ENCODE assay signal across 8 mouse cellular contexts in the genomic region with DNA sequence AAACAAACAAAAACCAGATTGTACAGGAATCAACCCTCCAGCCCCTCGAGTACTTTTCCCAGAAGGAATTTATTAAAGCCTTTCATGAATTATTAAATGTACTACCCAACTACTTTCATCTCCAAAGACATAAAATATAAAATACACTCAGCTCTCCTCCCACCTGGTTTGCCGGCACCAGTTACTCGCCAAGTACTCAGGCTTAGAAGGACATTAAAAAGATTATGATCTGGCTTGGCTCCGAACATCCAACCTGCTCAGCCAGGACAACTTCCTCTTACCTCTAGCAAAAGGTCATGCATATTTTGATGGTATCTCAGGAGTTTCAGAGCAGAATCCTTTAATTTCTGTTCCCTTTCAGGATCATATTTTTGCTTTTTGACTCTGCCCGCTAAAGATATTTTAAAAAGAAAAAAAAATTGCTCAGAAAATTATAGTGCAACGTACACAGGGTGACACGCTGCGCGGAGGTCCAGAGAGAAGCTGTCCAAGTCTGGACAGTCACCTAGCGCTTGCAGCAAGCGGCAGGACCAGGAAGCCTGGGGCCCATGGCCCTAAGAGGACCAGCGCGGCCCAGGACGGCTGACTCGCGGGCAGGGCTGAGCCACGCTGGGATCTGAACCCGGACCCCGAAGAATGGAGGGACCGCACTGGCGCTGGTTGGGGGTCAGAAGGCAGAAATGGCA. TPM values are rescaled to one million over a fixed set of nuclear protein-coding genes. Genes with fewer than 3 reads are reported as not detected.
A peak's percentile ranks its signal among the peaks of the same experiment; 100 is the strongest.
DNase-seq lines count a peak whose midpoint lies in the region; ATAC-seq and TF ChIP-seq lines count a peak whose summit lies in the region.

No protein-coding gene starts in this region.

- H3K27ac ChIP-seq in embryonic facial prominence, embryonic 15.5 days (replicated peaks), result no peak overlapping the region
- no peak overlapping the region for H3K27ac ChIP-seq in intestine, embryonic 16.5 days (ENCODE audit: low read length)
- H3K27ac ChIP-seq in neural tube, embryonic 12.5 days, result no peak overlapping the region

- TF ChIP-seq CTCF in lung, adult 2 months (IDR thresholded peaks at IDR 0.05; ENCODE audit: insufficient read depth, low read length), result no peak

- TF ChIP-seq POLR2A in lung, adult 2 months (IDR thresholded peaks at IDR 0.05; ENCODE audit: borderline replicate concordance, extremely low read depth, low read depth, low read length), result no peak

- WGBS in lung, adult 2 months, result 4% methylated on average over 21 of the region's 21 CpGs
- WGBS in embryonic facial prominence, embryonic 15.5 days, result 2% methylated on average over 21 of the region's 21 CpGs
- WGBS in intestine, embryonic 16.5 days, result 5% methylated on average over 21 of the region's 21 CpGs
- WGBS in neural tube, embryonic 12.5 days, result 9% methylated on average over 21 of the region's 21 CpGs

- DNase-seq in lung, adult 2 months, result no peak
- no peak for DNase-seq in lung, postnatal 25 days (ENCODE audit: low spot score)
- no peak for DNase-seq in right cerebral cortex, adult 2 months (ENCODE audit: low spot score in 2 of 2)
- DNase-seq in left cerebral cortex, adult 8-10 months (ENCODE audit: low spot score in 2 of 2), result no peak
- no peak for DNase-seq in left cerebral cortex, postnatal 36 days (ENCODE audit: low spot score in 2 of 2)

- no peak; the same call in none of the 2 replicates for ATAC-seq in embryonic facial prominence, embryonic 15.5 days (ENCODE audit: insufficient number of reproducible peaks, low FRiP score, low TSS enrichment, low read depth)
- peak; percentile 91 for ATAC-seq in intestine, embryonic 16.5 days
- ATAC-seq in neural tube, embryonic 12.5 days (ENCODE audit: low FRiP score, low read depth), result peak; percentile 76

- no peaks in the 10 kb centered on the region for H3K9me3 ChIP-seq in embryonic facial prominence, embryonic 15.5 days (replicated peaks)
- no peaks in the 10 kb centered on the region for H3K9me3 ChIP-seq in intestine, embryonic 16.5 days (ENCODE audit: control insufficient read depth, low read length)
- H3K9me3 ChIP-seq in neural tube, embryonic 12.5 days, result no peaks in the 10 kb centered on the region

- intact Hi-C loops in left cerebral cortex, postnatal 36 days (cut with DNase I), result loop anchor here (2.0 kb wide), 1 partner anchor 35 kb away; no protein-coding TSS in a partner anchor

- H3K36me3 ChIP-seq in embryonic facial prominence, embryonic 15.5 days, result no peaks in the 10 kb centered on the region
- H3K36me3 ChIP-seq in intestine, embryonic 16.5 days (ENCODE audit: control insufficient read depth, insufficient read depth, low read length), result no peaks in the 10 kb centered on the region
- no peaks in the 10 kb centered on the region for H3K36me3 ChIP-seq in neural tube, embryonic 12.5 days

- peak overlapping the region; percentile 28 for H3K9ac ChIP-seq in embryonic facial prominence, embryonic 15.5 days
- peak overlapping the region; percentile 75 for H3K9ac ChIP-seq in intestine, embryonic 16.5 days (ENCODE audit: low read depth, low read length)
- peak overlapping the region; percentile 64 for H3K9ac ChIP-seq in neural tube, embryonic 12.5 days

- peak overlapping the region; percentile 85 for H3K4me2 ChIP-seq in embryonic facial prominence, embryonic 15.5 days (replicated peaks)
- peak overlapping the region; percentile 82 for H3K4me2 ChIP-seq in intestine, embryonic 16.5 days (ENCODE audit: low read depth, low read length)
- peak overlapping the region; percentile 80 for H3K4me2 ChIP-seq in neural tube, embryonic 12.5 days (replicated peaks)

- peak overlapping the region; percentile 58 for H3K4me3 ChIP-seq in lung, adult 2 months (replicated peaks; ENCODE audit: extremely low read depth, low read depth, low read length)
- peak overlapping the region; percentile 53 for H3K4me3 ChIP-seq in embryonic facial prominence, embryonic 15.5 days (replicated peaks)
- H3K4me3 ChIP-seq in intestine, embryonic 16.5 days (ENCODE audit: low read length), result peak overlapping the region; percentile 76
- H3K4me3 ChIP-seq in neural tube, embryonic 12.5 days, result peak overlapping the region; percentile 57

- no peaks in the 10 kb centered on the region for H3K4me1 ChIP-seq in lung, adult 2 months (ENCODE audit: control insufficient read depth, insufficient read depth, low read length)
- H3K4me1 ChIP-seq in embryonic facial prominence, embryonic 15.5 days, result peaks cover 16% of the 10 kb centered on the region
- peaks cover 2% of the 10 kb centered on the region; the same call in 1 of the 2 replicates for H3K4me1 ChIP-seq in intestine, embryonic 16.5 days (ENCODE audit: control insufficient read depth, insufficient read depth, low read length)
- H3K4me1 ChIP-seq in neural tube, embryonic 12.5 days, result peaks cover 15% of the 10 kb centered on the region

- H3K27me3 ChIP-seq in embryonic facial prominence, embryonic 15.5 days, result no peaks in the 10 kb centered on the region
- no peaks in the 10 kb centered on the region for H3K27me3 ChIP-seq in intestine, embryonic 16.5 days (replicated peaks; ENCODE audit: control insufficient read depth, insufficient read depth, low read length)
- no peaks in the 10 kb centered on the region for H3K27me3 ChIP-seq in neural tube, embryonic 12.5 days (replicated peaks)

RNA-seq across cellular contexts. Expression of gene Fanca, which starts 0.5 kb away (rescaled TPM):
- 17.8 and 21.8 TPM in 2 replicates for polyA plus RNA-seq in lung, adult 2 months (2012; rRNA removed)
- polyA plus RNA-seq in embryonic facial prominence, embryonic 15.5 days (2015; fragmentation: Nextera tagmentation; extraction: Ambion mirVana), result 21.0 and 25.4 TPM in 2 replicates
- polyA plus RNA-seq in intestine, embryonic 16.5 days (2015; fragmentation: Nextera tagmentation; extraction: Ambion mirVana), result 15.8 and 20.2 TPM in 2 replicates
- polyA plus RNA-seq in neural tube, embryonic 12.5 days (2016; fragmentation: Nextera tagmentation; extraction: Ambion mirVana), result 22.5 and 24.6 TPM in 2 replicates
- total RNA-seq in left cerebral cortex, adult 8-10 months (2022), result 1 to 10 TPM; 1.3 to 2.8 (median 2.2) TPM
- 1 to 10 TPM; 2.7 TPM for total RNA-seq in left cerebral cortex, postnatal 36 days (2021)

RNA-seq across cellular contexts. Expression of gene Spire2, which starts 14.6 kb away (rescaled TPM):
- polyA plus RNA-seq in lung, adult 2 months (2012; rRNA removed), result 5.2 TPM in 2 replicates
- 2.5 and 3.4 TPM in 2 replicates for polyA plus RNA-seq in embryonic facial prominence, embryonic 15.5 days (2015; fragmentation: Nextera tagmentation; extraction: Ambion mirVana)
- 0.89 and 2.0 TPM in 2 replicates for polyA plus RNA-seq in intestine, embryonic 16.5 days (2015; fragmentation: Nextera tagmentation; extraction: Ambion mirVana)
- polyA plus RNA-seq in neural tube, embryonic 12.5 days (2016; fragmentation: Nextera tagmentation; extraction: Ambion mirVana), result 35.6 and 38.3 TPM in 2 replicates
- 10 to 100 TPM; 17.3 to 19.0 (median 18.1) TPM for total RNA-seq in left cerebral cortex, adult 8-10 months (2022)
- total RNA-seq in left cerebral cortex, postnatal 36 days (2021), result 10 to 100 TPM; 14.8 to 18.2 TPM

RNA-seq across cellular contexts. Expression of gene Tcf25, which starts 55.6 kb away (rescaled TPM):
- polyA plus RNA-seq in lung, adult 2 months (2012; rRNA removed), result 150 and 188 TPM in 2 replicates
- 174 and 176 TPM in 2 replicates for polyA plus RNA-seq in embryonic facial prominence, embryonic 15.5 days (2015; fragmentation: Nextera tagmentation; extraction: Ambion mirVana)
- 155 and 161 TPM in 2 replicates for polyA plus RNA-seq in intestine, embryonic 16.5 days (2015; fragmentation: Nextera tagmentation; extraction: Ambion mirVana)
- polyA plus RNA-seq in neural tube, embryonic 12.5 days (2016; fragmentation: Nextera tagmentation; extraction: Ambion mirVana), result 225 and 278 TPM in 2 replicates
- total RNA-seq in left cerebral cortex, adult 8-10 months (2022), result 100 to 1,000 TPM; 555 to 559 (median 558) TPM
- total RNA-seq in left cerebral cortex, postnatal 36 days (2021), result 100 to 1,000 TPM; 543 to 593 TPM
